Mouse (Mus musculus): ENCODE measurements at regions not wholly inside any gene's neighbourhood (a gene's known extent, or its start where the extent isn't known, plus 50 kb on each side); places are given as distances from the start of the nearest gene placed in this dataset.

GRCm38 (mm10) chr15:85676871-85677270 is 57.9 kb upstream of the Ppara start:
- Histone ChIP-seq H3K27me3 (replicated peaks; ENCODE audit: control insufficient read depth, insufficient read depth, low read length) (peaks cover 3% of the 10 kb centered on the region), H3K9me3 (ENCODE audit: control insufficient read depth, low read length) (no peaks in the 10 kb centered on the region), H3K4me1 (ENCODE audit: control insufficient read depth, insufficient read depth, low read length) (peaks cover 16% of the 10 kb centered on the region), H3K27ac (ENCODE audit: low read length) (no peak overlapping the region), H3K4me3 (ENCODE audit: low read length) (no peak overlapping the region), H3K36me3 (ENCODE audit: control insufficient read depth, insufficient read depth, low read length) (no peaks in the 10 kb centered on the region), H3K9ac (ENCODE audit: low read depth, low read length) (no peak overlapping the region), H3K4me2 (ENCODE audit: low read depth, low read length) (no peak overlapping the region)
- no peak for ATAC-seq
- WGBS = 73% methylated on average over 10 of the region's 10 CpGs

- no peak overlapping the region for H3K27ac ChIP-seq (ENCODE audit: low read length)
- no peak overlapping the region for H3K4me3 ChIP-seq (ENCODE audit: low read length)
- no peak for ATAC-seq
- no peak overlapping the region for H3K4me2 ChIP-seq (ENCODE audit: low read depth, low read length)
- WGBS = 79% methylated on average over 6 of the region's 6 CpGs
- H3K9me3 ChIP-seq (ENCODE audit: control insufficient read depth, low read length) = no peaks in the 10 kb centered on the region
- no peaks in the 10 kb centered on the region for H3K36me3 ChIP-seq (ENCODE audit: control insufficient read depth, insufficient read depth, low read length)
- H3K27me3 ChIP-seq (replicated peaks; ENCODE audit: control insufficient read depth, insufficient read depth, low read length) = no peaks in the 10 kb centered on the region
- H3K9ac ChIP-seq (ENCODE audit: low read depth, low read length) = no peak overlapping the region
- peaks cover 16% of the 10 kb centered on the region for H3K4me1 ChIP-seq (ENCODE audit: control insufficient read depth, insufficient read depth, low read length)
Measured at GRCm38 (mm10) chr15:85677381-85677780, 57.4 kb upstream of the Ppara start.

GRCm38 (mm10) chr15:85677855-85678254 is 56.9 kb upstream of the Ppara start:
- Histone ChIP-seq H3K4me3 (ENCODE audit: low read length) (no peak overlapping the region), H3K9me3 (ENCODE audit: control insufficient read depth, low read length) (no peaks in the 10 kb centered on the region), H3K4me1 (ENCODE audit: control insufficient read depth, insufficient read depth, low read length) (peaks cover 17% of the 10 kb centered on the region), H3K9ac (ENCODE audit: low read depth, low read length) (no peak overlapping the region), H3K4me2 (ENCODE audit: low read depth, low read length) (no peak overlapping the region), H3K27me3 (replicated peaks; ENCODE audit: control insufficient read depth, insufficient read depth, low read length) (no peaks in the 10 kb centered on the region), H3K36me3 (ENCODE audit: control insufficient read depth, insufficient read depth, low read length) (no peaks in the 10 kb centered on the region), H3K27ac (ENCODE audit: low read length) (peak overlapping the region; percentile 44)
- ATAC-seq = no peak
- WGBS = 76% methylated on average over 10 of the region's 10 CpGs

- Histone ChIP-seq H3K4me3 (ENCODE audit: low read length) (no peak overlapping the region), H3K4me1 (ENCODE audit: control insufficient read depth, insufficient read depth, low read length) (peaks cover 20% of the 10 kb centered on the region), H3K27me3 (replicated peaks; ENCODE audit: control insufficient read depth, insufficient read depth, low read length) (no peaks in the 10 kb centered on the region), H3K27ac (ENCODE audit: low read length) (peak overlapping the region; percentile 44; the same call in 1 of the 2 replicates), H3K36me3 (ENCODE audit: control insufficient read depth, insufficient read depth, low read length) (no peaks in the 10 kb centered on the region), H3K4me2 (ENCODE audit: low read depth, low read length) (no peak overlapping the region), H3K9me3 (ENCODE audit: control insufficient read depth, low read length) (no peaks in the 10 kb centered on the region), H3K9ac (ENCODE audit: low read depth, low read length) (no peak overlapping the region)
- no peak for ATAC-seq
- 84% methylated on average over 15 of the region's 15 CpGs for WGBS
Measured at GRCm38 (mm10) chr15:85678351-85678895, 56.4 kb upstream of the Ppara start.

GRCm38 (mm10) chr15:85678981-85679708 is 55.6 kb upstream of the Ppara start:
- Histone ChIP-seq H3K27ac (ENCODE audit: low read length) (0 out of 2 replicates have a peak overlapping the region, but pooled peaks have one; percentile 5), H3K4me2 (ENCODE audit: low read depth, low read length) (no peak overlapping the region), H3K9ac (ENCODE audit: low read depth, low read length) (no peak overlapping the region), H3K27me3 (replicated peaks; ENCODE audit: control insufficient read depth, insufficient read depth, low read length) (no peaks in the 10 kb centered on the region), H3K4me1 (ENCODE audit: control insufficient read depth, insufficient read depth, low read length) (peaks cover 20% of the 10 kb centered on the region), H3K36me3 (ENCODE audit: control insufficient read depth, insufficient read depth, low read length) (no peaks in the 10 kb centered on the region), H3K4me3 (ENCODE audit: low read length) (no peak overlapping the region), H3K9me3 (ENCODE audit: control insufficient read depth, low read length) (no peaks in the 10 kb centered on the region)
- ATAC-seq = no peak
- 70% methylated on average over 24 of the region's 24 CpGs for WGBS

- no peaks in the 10 kb centered on the region for H3K9me3 ChIP-seq (ENCODE audit: control insufficient read depth, low read length)
- H3K4me1 ChIP-seq (ENCODE audit: control insufficient read depth, insufficient read depth, low read length) = peaks cover 25% of the 10 kb centered on the region
- no peak overlapping the region for H3K9ac ChIP-seq (ENCODE audit: low read depth, low read length)
- no peak overlapping the region for H3K4me2 ChIP-seq (ENCODE audit: low read depth, low read length)
- no peak overlapping the region for H3K4me3 ChIP-seq (ENCODE audit: low read length)
- H3K27me3 ChIP-seq (replicated peaks; ENCODE audit: control insufficient read depth, insufficient read depth, low read length) = no peaks in the 10 kb centered on the region
- no peak overlapping the region for H3K27ac ChIP-seq (ENCODE audit: low read length)
- no peaks in the 10 kb centered on the region for H3K36me3 ChIP-seq (ENCODE audit: control insufficient read depth, insufficient read depth, low read length)
- ATAC-seq = no peak
- 71% methylated on average over 10 of the region's 10 CpGs for WGBS
Measured at GRCm38 (mm10) chr15:85679864-85680428, 54.8 kb upstream of the Ppara start.

- Histone ChIP-seq H3K36me3 (ENCODE audit: control insufficient read depth, insufficient read depth, low read length) (no peaks in the 10 kb centered on the region), H3K9me3 (ENCODE audit: control insufficient read depth, low read length) (no peaks in the 10 kb centered on the region), H3K9ac (ENCODE audit: low read depth, low read length) (peak overlapping the region; percentile 49), H3K4me2 (ENCODE audit: low read depth, low read length) (peak overlapping the region; percentile 13; the same call in 1 of the 2 replicates), H3K4me3 (ENCODE audit: low read length) (no peak overlapping the region), H3K4me1 (ENCODE audit: control insufficient read depth, insufficient read depth, low read length) (peaks cover 31% of the 10 kb centered on the region), H3K27me3 (replicated peaks; ENCODE audit: control insufficient read depth, insufficient read depth, low read length) (no peaks in the 10 kb centered on the region), H3K27ac (ENCODE audit: low read length) (peak overlapping the region; percentile 27; the same call in 1 of the 2 replicates)
- ATAC-seq = no peak
- WGBS = 39% methylated on average over 13 of the region's 13 CpGs
Measured at GRCm38 (mm10) chr15:85680460-85681224, 54.1 kb upstream of the Ppara start.

GRCm38 (mm10) chr15:85682116-85682515 is 52.7 kb upstream of the Ppara start:
- Histone ChIP-seq H3K36me3 (ENCODE audit: control insufficient read depth, insufficient read depth, low read length) (no peaks in the 10 kb centered on the region), H3K4me1 (ENCODE audit: control insufficient read depth, insufficient read depth, low read length) (peaks cover 43% of the 10 kb centered on the region), H3K9me3 (ENCODE audit: control insufficient read depth, low read length) (no peaks in the 10 kb centered on the region), H3K4me2 (ENCODE audit: low read depth, low read length) (no peak overlapping the region), H3K9ac (ENCODE audit: low read depth, low read length) (no peak overlapping the region), H3K4me3 (ENCODE audit: low read length) (no peak overlapping the region), H3K27ac (ENCODE audit: low read length) (no peak overlapping the region), H3K27me3 (replicated peaks; ENCODE audit: control insufficient read depth, insufficient read depth, low read length) (no peaks in the 10 kb centered on the region)
- 82% methylated on average over 12 of the region's 12 CpGs for WGBS
- no peak for ATAC-seq

- H3K4me1 ChIP-seq (ENCODE audit: control insufficient read depth, insufficient read depth, low read length) = peaks cover 45% of the 10 kb centered on the region
- 47% methylated on average over 6 of the region's 6 CpGs for WGBS
Measured at GRCm38 (mm10) chr15:85682780-85683179, 52.0 kb upstream of the Ppara start.

More at GRCm38 (mm10) chr15:85682780-85683179, 52.0 kb upstream of the Ppara start:
- Histone ChIP-seq H3K27ac (ENCODE audit: low read length) (no peak overlapping the region), H3K4me3 (ENCODE audit: low read length) (no peak overlapping the region), H3K36me3 (ENCODE audit: control insufficient read depth, insufficient read depth, low read length) (no peaks in the 10 kb centered on the region), H3K4me2 (ENCODE audit: low read depth, low read length) (no peak overlapping the region), H3K27me3 (replicated peaks; ENCODE audit: control insufficient read depth, insufficient read depth, low read length) (no peaks in the 10 kb centered on the region), H3K9ac (ENCODE audit: low read depth, low read length) (no peak overlapping the region), H3K9me3 (ENCODE audit: control insufficient read depth, low read length) (no peaks in the 10 kb centered on the region)
- ATAC-seq = peak; percentile 29; the same call in 1 of the 2 replicates

Measured in intestine, embryonic 16.5 days (tissue).